Mouse (Mus musculus) spleen, postnatal 14 days (tissue): ENCODE results near the gene E330034G19Rik.
"Not testable (repeated sequence)": the region's sequence is repeated elsewhere in the genome, so short reads cannot be mapped to it uniquely, and the experiment has no call there.

Experiments
- DNase-seq, 2 experiments: peaks; one replicate each; pipeline ENCODE4 v3.0.0; 2021 to 2022; ENCODE audit warnings: low spot score in 2 of 2

Gene E330034G19Rik

DNA sequence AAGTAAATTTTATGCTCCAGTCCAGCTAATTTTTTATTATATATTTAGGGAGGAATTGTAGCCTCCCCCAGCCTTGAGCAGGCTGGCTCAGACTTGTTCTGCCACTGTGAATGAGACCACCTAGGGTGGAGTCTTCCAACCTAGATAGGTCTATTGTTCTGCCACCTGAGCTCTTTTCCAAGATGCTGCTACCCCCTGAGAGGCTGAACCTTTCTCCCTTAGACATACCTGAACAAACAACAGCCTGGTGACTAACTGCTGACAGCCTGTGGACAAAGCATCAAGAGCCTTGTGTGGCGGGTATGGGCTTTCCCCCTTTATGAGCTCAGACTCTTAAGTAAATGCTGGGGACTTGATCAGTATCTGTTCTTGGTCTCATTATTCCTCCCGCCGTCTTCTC is 54.0 kb downstream of the E330034G19Rik start:
- not testable (repeated sequence) for DNase-seq

DNA sequence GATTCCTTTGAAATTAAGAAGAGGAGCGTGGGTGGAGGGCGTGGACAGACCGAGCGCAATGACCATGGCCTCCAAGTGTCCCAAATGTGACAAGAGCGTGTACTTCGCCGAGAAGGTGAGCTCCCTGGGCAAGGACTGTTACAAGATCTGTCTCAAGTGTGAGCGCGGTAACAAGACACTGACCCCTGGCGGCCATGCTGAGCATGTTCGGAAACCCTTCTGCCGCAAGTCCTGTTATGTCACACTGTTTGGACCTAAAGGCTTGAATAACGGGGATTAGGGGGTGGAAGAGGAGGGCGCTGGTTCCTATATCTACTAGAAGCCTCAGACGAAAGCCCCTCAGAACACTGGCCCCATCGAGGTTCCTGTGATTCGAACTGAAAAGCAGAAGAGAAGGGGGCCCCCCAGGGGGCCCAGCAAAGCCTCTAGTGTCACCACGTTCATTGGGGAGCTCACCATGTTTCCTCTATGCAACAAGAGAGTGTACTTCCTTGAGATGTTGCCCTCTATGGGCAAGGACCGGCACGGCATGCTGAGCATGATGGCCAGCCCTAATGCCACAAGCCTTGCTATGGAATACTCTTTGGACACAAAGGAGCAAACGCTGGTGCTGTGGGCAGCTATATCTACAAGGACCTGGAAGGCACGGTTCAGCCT is 65.4 kb downstream of the E330034G19Rik start:
- DNase-seq, result no peak
